Mouse (Mus musculus) large intestine, adult 2 months (tissue): Measurements from ENCODE around the gene Wt1. TPM values are rescaled to one million over a fixed set of nuclear protein-coding genes. Genes with fewer than 3 reads are reported as not detected.

ENCODE experiments used
- DNase-seq: peaks from one replicate; pipeline ENCODE4 v3.0.0-alpha.2; 2012; ENCODE audit warnings: low read depth, low spot score
- WGBS: fragments of 180-500 bp; shearing (Covaris S2); methylation state at CpG from one replicate; pipeline ENCODE4 v1.1.7; 2018; 5-methylcytosine and 5-hydroxymethylcytosine counted together
- polyA plus RNA-seq: library from polyadenylated mRNA; depleted of rRNA; stranded (reverse); fragments of >200 nt; gene quantifications from 2 replicates; pipeline ENCODE4 v1.2.3, GENCODE M21; 2012; rRNA removed

Gene Wt1
- polyA plus RNA-seq, result 0.71 and 1.9 TPM in 2 replicates

- WGBS, result 1% methylated on average over 25 of the region's 25 CpGs
- no peak for DNase-seq
These were observed at the start of gene Wt1 for GRCm38 (mm10) chr2:105126279-105126678. Wt1 (plus strand) TSS chr2:105126529.

- 85% methylated on average over 7 of the region's 7 CpGs for WGBS
- no peak for DNase-seq
These were observed 49.2 kb upstream of the Wt1 start for GRCm38 (mm10) chr2:105077151-105077550.

DNA sequence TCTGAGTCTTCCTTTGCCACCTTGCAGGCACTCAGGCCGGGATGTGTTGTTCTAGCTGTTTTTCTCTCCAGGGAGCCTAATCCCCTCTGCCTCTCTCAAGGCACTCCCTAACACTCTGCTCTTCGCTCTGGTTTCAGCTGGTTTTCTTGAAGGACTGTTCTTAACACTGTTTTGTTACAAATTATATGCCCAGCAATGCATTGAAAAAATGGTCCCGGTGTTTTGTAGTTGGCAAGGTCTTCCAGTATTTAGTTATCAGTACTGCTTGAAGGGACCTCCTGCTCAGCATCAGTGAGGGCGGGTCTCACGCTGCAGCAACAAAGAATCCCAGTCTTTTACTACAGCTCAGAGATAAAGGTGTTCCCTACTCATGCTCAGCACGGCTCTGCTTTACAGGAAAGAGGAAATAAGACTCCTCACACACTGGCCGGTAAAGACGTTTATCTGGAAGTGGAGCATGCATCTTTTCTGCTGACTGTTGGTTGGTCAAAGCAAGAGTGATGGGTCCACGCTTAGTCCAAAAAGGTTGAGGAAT is 44.0 kb upstream of the Wt1 start:
- WGBS, result 34% methylated on average over 9 of the region's 9 CpGs
- no peak for DNase-seq

DNA sequence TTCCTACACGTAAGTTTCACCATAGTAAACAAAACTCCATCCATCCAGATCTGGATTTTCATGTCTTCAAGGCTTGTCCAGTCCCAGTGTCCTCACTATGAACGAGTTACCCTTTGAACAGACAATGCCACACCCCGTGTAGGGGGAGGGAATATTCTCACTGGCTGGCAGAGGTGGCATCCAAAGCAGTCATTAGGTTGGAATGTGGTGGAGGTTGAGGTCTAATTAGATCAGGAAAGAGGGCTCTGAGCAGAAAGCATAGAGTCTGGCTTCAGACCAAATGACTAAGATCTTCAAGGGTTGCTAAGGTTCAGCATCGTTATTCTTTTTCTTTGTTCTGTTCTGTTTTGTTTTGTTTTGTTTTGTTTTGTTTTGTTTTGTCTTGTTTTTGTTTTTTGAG is 42.3 kb upstream of the Wt1 start:
- 50% methylated on average over 4 of the region's 4 CpGs for WGBS
- no peak for DNase-seq

DNA sequence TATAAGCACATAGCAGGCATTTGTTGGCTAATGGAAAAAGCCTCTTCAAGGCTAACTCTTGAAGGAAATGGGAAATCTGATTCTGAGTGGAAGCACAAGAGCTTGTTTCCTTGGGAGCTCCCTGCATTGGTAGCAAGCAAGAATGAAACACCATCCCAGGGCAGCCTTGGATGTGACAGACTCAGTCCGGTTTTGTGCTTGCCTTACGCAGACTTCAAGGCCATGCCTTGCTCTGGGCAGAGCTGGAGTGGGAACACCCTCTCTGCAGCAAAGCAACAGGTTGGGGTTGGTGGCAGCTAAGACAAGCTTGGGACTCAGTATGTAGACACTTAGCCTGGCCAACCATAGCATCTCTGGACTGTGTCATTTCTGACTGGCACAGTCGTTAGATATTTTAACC is 40.2 kb upstream of the Wt1 start:
- DNase-seq, result no peak
- WGBS, result 84% methylated on average over 3 of the region's 3 CpGs

- 86% methylated on average over 3 of the region's 3 CpGs for WGBS
- no peak for DNase-seq
These were observed 38.3 kb upstream of the Wt1 start for GRCm38 (mm10) chr2:105088005-105088404.

GRCm38 (mm10) chr2:105089083-105089482 is 37.2 kb upstream of the Wt1 start:
- no peak for DNase-seq

GRCm38 (mm10) chr2:105089581-105090508 is 36.5 kb upstream of the Wt1 start:
- no peak for DNase-seq
- 39% methylated on average over 7 of the region's 7 CpGs for WGBS

More at GRCm38 (mm10) chr2:105089083-105089482, 37.2 kb upstream of the Wt1 start:
- WGBS, result 74% methylated on average over 4 of the region's 4 CpGs

DNA sequence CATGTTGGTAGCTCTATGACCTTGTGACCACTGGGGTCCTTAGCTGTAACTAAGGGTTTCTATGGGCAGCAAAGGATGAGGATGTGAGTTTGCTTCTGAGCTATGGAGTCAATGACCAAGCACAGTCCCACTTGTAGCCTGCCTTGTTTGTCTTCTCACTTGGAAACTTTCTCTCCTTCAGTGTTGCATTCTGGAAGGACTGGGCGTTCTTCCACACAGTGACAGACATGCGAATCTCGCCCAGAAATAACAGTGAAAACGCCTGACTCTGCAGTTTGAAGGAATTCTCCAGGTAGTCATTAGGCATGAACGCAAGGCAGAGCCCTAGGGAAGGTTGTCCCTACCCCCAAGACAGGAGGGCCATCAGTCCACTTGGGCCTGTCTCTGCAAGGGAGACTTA is 35.3 kb upstream of the Wt1 start:
- WGBS, result 75% methylated on average over 5 of the region's 5 CpGs
- DNase-seq, result no peak

GRCm38 (mm10) chr2:105091718-105092117 is 34.6 kb upstream of the Wt1 start, which contains the start of gene Gm11060:
Gm11060 (plus strand) TSS chr2:105092018.
- DNase-seq, result no peak
- 77% methylated on average over 2 of the region's 2 CpGs for WGBS

DNA sequence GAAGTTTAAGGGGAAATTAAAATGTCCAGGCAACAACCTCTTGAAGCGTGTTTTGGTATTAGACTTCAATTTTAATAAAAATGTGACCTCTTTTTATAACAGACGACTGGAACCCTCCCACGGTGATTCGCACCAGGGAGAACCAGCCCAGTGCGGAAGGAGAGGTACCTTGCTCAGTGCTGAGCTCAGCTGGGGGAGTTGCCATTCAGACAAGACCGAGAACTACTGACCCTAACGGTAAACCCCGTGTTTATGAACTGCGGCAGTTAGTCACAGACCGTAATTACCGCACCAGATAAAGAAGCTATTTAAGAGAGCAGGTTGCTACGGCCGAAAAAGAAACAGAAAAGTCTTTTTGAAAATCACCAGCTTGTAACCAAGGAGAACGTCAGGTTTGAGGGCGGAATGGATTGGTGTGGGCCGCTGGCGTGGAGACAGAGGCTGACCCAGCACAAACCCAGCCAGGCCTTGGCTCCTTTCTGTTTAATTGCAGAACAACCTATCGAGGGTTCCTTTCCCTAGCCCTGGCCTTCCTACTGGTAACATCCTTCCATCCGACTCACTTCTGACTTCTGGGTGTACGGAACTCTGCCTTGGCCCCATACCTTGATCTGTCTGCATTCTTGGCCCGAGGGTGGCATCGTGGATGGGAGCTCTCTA is 28.9 kb upstream of the Wt1 start:
- no peak for DNase-seq
- WGBS, result 87% methylated on average over 22 of the region's 22 CpGs

- no peak for DNase-seq
- 76% methylated on average over 7 of the region's 7 CpGs for WGBS
These were observed 26.9 kb upstream of the Wt1 start for GRCm38 (mm10) chr2:105099410-105099809.

GRCm38 (mm10) chr2:105100541-105100940 is 25.8 kb upstream of the Wt1 start:
- DNase-seq, result no peak
- WGBS, result 54% methylated on average over 7 of the region's 7 CpGs

DNA sequence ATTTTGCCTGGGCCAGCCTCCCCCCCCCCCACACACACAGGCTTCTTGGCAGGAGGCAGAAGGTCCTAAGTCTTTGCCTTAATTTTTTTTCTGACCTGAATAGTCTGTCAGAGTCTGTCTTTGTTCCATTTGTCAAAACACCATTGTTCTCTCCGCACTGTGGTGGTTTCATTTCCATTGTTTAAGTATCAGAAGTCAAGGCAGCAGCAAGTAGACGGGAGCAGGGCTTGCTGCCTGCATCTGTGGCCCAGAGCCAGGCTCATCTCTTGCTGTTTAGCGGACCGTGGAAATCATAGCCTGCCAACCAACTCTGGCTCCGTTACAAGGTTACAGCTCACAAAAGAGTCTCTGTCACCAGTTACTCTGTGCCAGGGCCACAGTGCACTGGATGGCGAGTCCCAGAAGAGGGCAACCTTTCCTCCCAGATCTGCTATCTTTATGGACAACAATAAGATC is 17.6 kb upstream of the Wt1 start:
- whole genome bisulfite sequencing, result 19% methylated on average over 6 of the region's 6 CpGs
- no peak for DNase-seq

- 48% methylated on average over 9 of the region's 9 CpGs for WGBS
- DNase-seq, result no peak
These were observed 12.3 kb upstream of the Wt1 start for GRCm38 (mm10) chr2:105114074-105114473.

- WGBS, result 37% methylated on average over 8 of the region's 8 CpGs
- DNase-seq, result no peak
These were observed 8.7 kb upstream of the Wt1 start for GRCm38 (mm10) chr2:105117669-105118068.

DNA sequence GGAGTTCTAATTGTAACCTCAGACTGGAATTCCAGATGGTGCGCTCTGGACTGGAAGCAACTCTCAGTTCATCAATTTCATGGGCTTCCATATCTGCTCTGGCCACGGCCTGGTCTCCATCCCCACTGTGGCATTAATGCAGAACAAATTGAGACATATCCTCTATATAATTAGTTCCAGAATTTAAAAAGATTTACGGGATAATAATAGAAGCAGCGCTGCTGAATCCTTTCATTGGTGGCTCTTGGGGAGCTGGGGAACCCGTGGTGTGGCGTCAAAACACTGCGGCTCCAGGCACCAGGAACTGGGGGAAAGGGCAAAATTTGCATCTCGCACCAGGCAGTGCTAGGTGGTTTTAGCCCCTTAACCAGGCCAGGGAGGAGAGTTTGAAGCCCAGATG is 4.1 kb upstream of the Wt1 start:
- no peak for DNase-seq
- 16% methylated on average over 8 of the region's 8 CpGs for WGBS

- no peak for DNase-seq
- WGBS, result 4% methylated on average over 27 of the region's 27 CpGs
These were observed 3.4 kb upstream of the Wt1 start for GRCm38 (mm10) chr2:105122886-105123285.

DNA sequence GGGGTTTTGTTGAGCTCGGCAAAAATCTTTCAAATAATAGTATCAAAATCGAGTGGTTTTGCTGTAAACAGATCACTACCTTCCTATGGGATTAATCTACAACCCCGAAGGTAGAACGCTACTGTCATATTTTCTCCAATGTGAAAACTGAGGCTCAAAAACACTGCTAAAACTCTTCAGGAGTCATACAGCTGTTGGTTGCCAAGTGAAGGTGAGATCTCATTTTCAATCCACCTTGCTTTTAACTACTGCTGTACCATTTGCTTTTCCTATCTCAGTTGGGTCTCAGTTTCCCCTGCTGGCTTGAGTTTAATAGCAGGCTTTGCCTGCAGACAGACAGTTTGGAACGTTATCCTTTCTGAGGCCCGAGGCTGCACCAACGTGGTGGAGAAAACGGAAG is 2.9 kb upstream of the Wt1 start:
- WGBS, result 7% methylated on average over 8 of the region's 8 CpGs
- DNase-seq, result no peak

- no peak for DNase-seq
- WGBS, result 7% methylated on average over 9 of the region's 9 CpGs
These were observed 2.4 kb upstream of the Wt1 start for GRCm38 (mm10) chr2:105123881-105124280.
